Mouse (Mus musculus) midbrain, embryonic 10.5 days (tissue): Measurements from ENCODE around the gene Ston2. TPM values are rescaled to one million over a fixed set of nuclear protein-coding genes. Genes with fewer than 3 reads are reported as not detected.

Experiments used
- DNase-seq: peaks from one replicate; pipeline ENCODE4 v3.0.0-alpha.2; 2017; ENCODE audit warnings: low spot score
- H3K27ac ChIP-seq: fragments of 300-500 bp; sonication (generic); replicated peaks from 2 replicates; pipeline ENCODE4 v1.5.1; 2016; ENCODE audit warnings: mild to moderate bottlenecking
- H3K27me3 ChIP-seq: fragments of 300-500 bp; sonication (generic); 2 replicates; pipeline ENCODE4 v1.6.1; 2016; ENCODE audit warnings: low read depth, mild to moderate bottlenecking; ENCODE audit not compliant: poor library complexity, severe bottlenecking
- H3K36me3 ChIP-seq: fragments of 300-500 bp; sonication (generic); 2 replicates; pipeline ENCODE4 v1.6.1; 2016; ENCODE audit warnings: mild to moderate bottlenecking, moderate library complexity
- H3K4me1 ChIP-seq: fragments of 300-500 bp; sonication (generic); 2 replicates; pipeline ENCODE4 v1.6.1; 2016
- H3K4me3 ChIP-seq: fragments of 300-500 bp; sonication (generic); 2 replicates; pipeline ENCODE4 v1.5.1; 2016; ENCODE audit warnings: mild to moderate bottlenecking, moderate library complexity
- H3K9me3 ChIP-seq: fragments of 300-500 bp; sonication (generic); replicated peaks from 2 replicates; pipeline ENCODE4 v1.6.1; 2016; ENCODE audit warnings: mild to moderate bottlenecking
- WGBS: fragments of 180-500 bp; shearing (Covaris S2); methylation state at CpG from one replicate; pipeline ENCODE4 v1.1.7; 2016; 5-methylcytosine and 5-hydroxymethylcytosine counted together
- polyA plus RNA-seq: library from polyadenylated mRNA; unstranded; fragments of >200 nt; fragmentation: Nextera tagmentation; extraction: Ambion mirVana; gene quantifications from 2 replicates; pipeline ENCODE4 v1.2.1, GENCODE M21; 2016

The Ston2 gene
- polyA plus RNA-seq, 1 experiment from 2014 or later: 9.9 TPM

GRCm38 (mm10) chr12:91660640-91661417, 127.4 kb downstream of the Ston2 start:
- no peak overlapping the region for H3K4me3 ChIP-seq
- no peaks in the 10 kb centered on the region for H3K36me3 ChIP-seq
- WGBS: 93% methylated on average over 12 of the region's 12 CpGs
- no peak overlapping the region for H3K27ac ChIP-seq
- H3K9me3 ChIP-seq: no peaks in the 10 kb centered on the region
- DNase-seq: no peak
- no peaks in the 10 kb centered on the region for H3K4me1 ChIP-seq
- no peaks in the 10 kb centered on the region for H3K27me3 ChIP-seq

- WGBS: 91% methylated on average over 3 of the region's 3 CpGs
- no peak for DNase-seq
Observed at GRCm38 (mm10) chr12:91654399-91655122, 133.6 kb downstream of the Ston2 start.

GRCm38 (mm10) chr12:91648426-91648825, 139.8 kb downstream of the Ston2 start:
- Histone ChIP-seq H3K4me1 (peaks cover 9% of the 10 kb centered on the region; the same call in 1 of the 2 replicates), H3K27ac (no peak overlapping the region), H3K36me3 (peaks cover 32% of the 10 kb centered on the region), H3K4me3 (no peak overlapping the region), H3K9me3 (peaks cover 14% of the 10 kb centered on the region; the same call in 1 of the 2 replicates), H3K27me3 (no peaks in the 10 kb centered on the region)
- WGBS: 95% methylated on average over 17 of the region's 17 CpGs
- no peak for DNase-seq

More at GRCm38 (mm10) chr12:91654399-91655122, 133.6 kb downstream of the Ston2 start:
- Histone ChIP-seq H3K27me3 (no peaks in the 10 kb centered on the region), H3K36me3 (0 out of 2 replicates have a peak, but pooled peaks cover 4% of the 10 kb centered on the region), H3K4me3 (no peak overlapping the region), H3K4me1 (no peaks in the 10 kb centered on the region), H3K27ac (no peak overlapping the region), H3K9me3 (no peaks in the 10 kb centered on the region)

- H3K36me3 ChIP-seq: peaks cover 32% of the 10 kb centered on the region
- H3K9me3 ChIP-seq: peaks cover 14% of the 10 kb centered on the region; the same call in 1 of the 2 replicates
- H3K27ac ChIP-seq: no peak overlapping the region
- 83% methylated on average over 6 of the region's 6 CpGs for WGBS
- H3K27me3 ChIP-seq: no peaks in the 10 kb centered on the region
- H3K4me1 ChIP-seq: peaks cover 30% of the 10 kb centered on the region
- H3K4me3 ChIP-seq: no peak overlapping the region
- DNase-seq: no peak
Observed at GRCm38 (mm10) chr12:91645361-91646123, 142.6 kb downstream of the Ston2 start.

- Histone ChIP-seq H3K27me3 (no peaks in the 10 kb centered on the region), H3K36me3 (peaks cover 22% of the 10 kb centered on the region), H3K27ac (no peak overlapping the region), H3K4me3 (no peak overlapping the region), H3K9me3 (peaks cover 11% of the 10 kb centered on the region; the same call in 1 of the 2 replicates), H3K4me1 (peaks cover 30% of the 10 kb centered on the region)
- no peak for DNase-seq
- 92% methylated on average over 7 of the region's 7 CpGs for WGBS
Observed at GRCm38 (mm10) chr12:91643221-91643620, 145.0 kb downstream of the Ston2 start.

- no peak for DNase-seq
- Histone ChIP-seq H3K27ac (peak overlapping the region; percentile 84), H3K4me3 (no peak overlapping the region), H3K36me3 (peaks cover 16% of the 10 kb centered on the region), H3K27me3 (no peaks in the 10 kb centered on the region), H3K4me1 (peaks cover 30% of the 10 kb centered on the region), H3K9me3 (peaks cover 4% of the 10 kb centered on the region; the same call in 1 of the 2 replicates)
- 86% methylated on average over 12 of the region's 12 CpGs for WGBS
Observed at GRCm38 (mm10) chr12:91642426-91643093, 145.6 kb downstream of the Ston2 start.

GRCm38 (mm10) chr12:91641631-91642141, 146.5 kb downstream of the Ston2 start:
- peaks cover 7% of the 10 kb centered on the region; the same call in 1 of the 2 replicates for H3K36me3 ChIP-seq
- H3K4me1 ChIP-seq: peaks cover 30% of the 10 kb centered on the region
- H3K4me3 ChIP-seq: peak overlapping the region; percentile 45
- WGBS: 9% methylated on average over 13 of the region's 13 CpGs
- peak; percentile 70 for DNase-seq
- H3K27me3 ChIP-seq: no peaks in the 10 kb centered on the region
- no peaks in the 10 kb centered on the region for H3K9me3 ChIP-seq
- H3K27ac ChIP-seq: peak overlapping the region; percentile 84

- H3K27ac ChIP-seq: peak overlapping the region; percentile 84
- H3K36me3 ChIP-seq: 0 out of 2 replicates have a peak, but pooled peaks cover 3% of the 10 kb centered on the region
- no peaks in the 10 kb centered on the region for H3K27me3 ChIP-seq
- peaks cover 30% of the 10 kb centered on the region for H3K4me1 ChIP-seq
- peak overlapping the region; percentile 45 for H3K4me3 ChIP-seq
- peak; percentile 25 for DNase-seq
- 42% methylated on average over 7 of the region's 7 CpGs for WGBS
- no peaks in the 10 kb centered on the region for H3K9me3 ChIP-seq
Observed at GRCm38 (mm10) chr12:91641133-91641532, 147.1 kb downstream of the Ston2 start.

GRCm38 (mm10) chr12:91640712-91641111, 147.5 kb downstream of the Ston2 start:
- H3K4me3 ChIP-seq: peak overlapping the region; percentile 45; the same call in 1 of the 2 replicates
- DNase-seq: peak; percentile 44
- no peaks in the 10 kb centered on the region for H3K27me3 ChIP-seq
- WGBS: 66% methylated on average over 7 of the region's 7 CpGs
- peak overlapping the region; percentile 84; the same call in 1 of the 2 replicates for H3K27ac ChIP-seq
- H3K36me3 ChIP-seq: 0 out of 2 replicates have a peak, but pooled peaks cover 3% of the 10 kb centered on the region
- H3K4me1 ChIP-seq: peaks cover 26% of the 10 kb centered on the region
- no peaks in the 10 kb centered on the region for H3K9me3 ChIP-seq

- Histone ChIP-seq H3K4me3 (no peak overlapping the region), H3K27me3 (no peaks in the 10 kb centered on the region), H3K9me3 (peaks cover 1% of the 10 kb centered on the region), H3K4me1 (peaks cover 28% of the 10 kb centered on the region), H3K27ac (no peak overlapping the region), H3K36me3 (peaks cover 5% of the 10 kb centered on the region)
- DNase-seq: no peak
- 88% methylated on average over 3 of the region's 3 CpGs for WGBS
Observed at GRCm38 (mm10) chr12:91638351-91638750, 149.8 kb downstream of the Ston2 start.

GRCm38 (mm10) chr12:91637136-91637909, 150.9 kb downstream of the Ston2 start:
- no peak for DNase-seq
- no peaks in the 10 kb centered on the region for H3K27me3 ChIP-seq
- H3K27ac ChIP-seq: no peak overlapping the region
- H3K36me3 ChIP-seq: peaks cover 10% of the 10 kb centered on the region
- peaks cover 23% of the 10 kb centered on the region for H3K4me1 ChIP-seq
- WGBS: 85% methylated on average over 12 of the region's 12 CpGs
- H3K4me3 ChIP-seq: no peak overlapping the region
- H3K9me3 ChIP-seq: peaks cover 5% of the 10 kb centered on the region
